Mouse (Mus musculus): ENCODE data around the gene Snap29. TPM values are rescaled to one million over a fixed set of nuclear protein-coding genes. Genes with fewer than 3 reads are reported as not detected.

Snap29 gene
- polyA plus RNA-seq, 3 experiments from 2014 or later: 9.0 to 16.6 (median 11.6) TPM

- ATAC-seq: no peak
Measured at GRCm38 (mm10) chr16:17474761-17475160, 69.0 kb downstream of the Snap29 start.

DNA sequence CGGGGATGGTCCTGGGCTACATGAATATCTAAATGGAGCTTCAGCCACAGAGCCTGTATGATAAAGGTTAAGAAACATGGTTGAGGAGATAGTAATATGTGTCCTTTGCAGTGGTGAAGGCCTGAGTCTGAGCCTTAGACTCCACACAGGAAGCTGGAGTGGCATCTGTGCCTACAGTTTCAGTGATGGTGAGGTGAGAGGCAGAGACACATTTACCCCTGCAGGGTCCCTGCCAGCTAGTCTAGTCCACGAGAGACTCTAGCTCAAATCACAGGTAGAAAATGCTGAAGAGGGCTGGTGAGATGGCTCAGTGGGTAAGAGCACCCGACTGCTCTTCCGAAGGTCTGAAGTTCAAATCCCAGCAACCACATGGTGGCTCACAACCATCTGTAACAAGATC is 69.5 kb downstream of the Snap29 start:
- no peak for ATAC-seq

GRCm38 (mm10) chr16:17478331-17478943 is 72.7 kb downstream of the Snap29 start:
- ATAC-seq: no peak

Other genes with a start within 250 kb of the Snap29 start
- 100 to 1,000 TPM; 241 to 356 (median 330) TPM for gene Ube2l3, start 203.3 kb upstream of the Snap29 start, polyA plus RNA-seq (2017; shearing (Covaris generic))
- under 1 TPM in 1 of 3 experiments, not detected in 2; 0.07 TPM for gene Rimbp3, start 197.4 kb upstream of the Snap29 start, polyA plus RNA-seq (2017; shearing (Covaris generic))
- gene Hic2, start 172.4 kb upstream of the Snap29 start, polyA plus RNA-seq (2017; shearing (Covaris generic)): 1 to 10 TPM in 1 of 3 experiments, under 1 TPM in 2; 0.72 to 1.8 (median 0.83) TPM
- gene Tmem191c, start 129.9 kb upstream of the Snap29 start, polyA plus RNA-seq (2017; shearing (Covaris generic)): 10 to 100 TPM; 16.9 to 42.0 (median 36.2) TPM
- under 1 TPM; 0.58 to 0.83 (median 0.70) TPM for gene Serpind1, start 74.6 kb upstream of the Snap29 start, polyA plus RNA-seq (2017; shearing (Covaris generic))
- gene Pi4ka, start 328 bp downstream of the Snap29 start, polyA plus RNA-seq (2017; shearing (Covaris generic)): 10 to 100 TPM; 45.7 to 57.2 (median 55.3) TPM
- 10 to 100 TPM; 18.5 to 26.2 (median 19.8) TPM for gene Crkl, start 46.0 kb downstream of the Snap29 start, polyA plus RNA-seq (2017; shearing (Covaris generic))
- gene Aifm3, start 83.6 kb downstream of the Snap29 start, polyA plus RNA-seq (2017; shearing (Covaris generic)): not detected
- 10 to 100 TPM; 41.0 to 66.9 (median 51.0) TPM for gene Lztr1, start 102.7 kb downstream of the Snap29 start, polyA plus RNA-seq (2017; shearing (Covaris generic))
- 10 to 100 TPM; 58.2 to 74.8 (median 67.4) TPM for gene Thap7, start 125.2 kb downstream of the Snap29 start, polyA plus RNA-seq (2017; shearing (Covaris generic))
- under 1 TPM in 1 of 3 experiments, not detected in 2; 0.27 TPM for gene Lrrc74b, start 155.3 kb downstream of the Snap29 start, polyA plus RNA-seq (2017; shearing (Covaris generic))
- not detected for gene P2rx6, start 155.9 kb downstream of the Snap29 start, polyA plus RNA-seq (2017; shearing (Covaris generic))
- gene Slc7a4, start 177.2 kb downstream of the Snap29 start, polyA plus RNA-seq (2017; shearing (Covaris generic)): 1 to 10 TPM in 2 of 3 experiments, under 1 TPM in 1; 0.21 to 5.3 (median 1.9) TPM
- gene Smpd4, start 213.4 kb downstream of the Snap29 start, polyA plus RNA-seq (2017; shearing (Covaris generic)): 10 to 100 TPM; 14.0 to 26.8 (median 17.8) TPM
- gene Ccdc74a, start 240.5 kb downstream of the Snap29 start, polyA plus RNA-seq (2017; shearing (Covaris generic)): 1 to 10 TPM in 1 of 3 experiments, under 1 TPM in 1, not detected in 1; 0.74 to 1.1 TPM